In the genomic region with DNA sequence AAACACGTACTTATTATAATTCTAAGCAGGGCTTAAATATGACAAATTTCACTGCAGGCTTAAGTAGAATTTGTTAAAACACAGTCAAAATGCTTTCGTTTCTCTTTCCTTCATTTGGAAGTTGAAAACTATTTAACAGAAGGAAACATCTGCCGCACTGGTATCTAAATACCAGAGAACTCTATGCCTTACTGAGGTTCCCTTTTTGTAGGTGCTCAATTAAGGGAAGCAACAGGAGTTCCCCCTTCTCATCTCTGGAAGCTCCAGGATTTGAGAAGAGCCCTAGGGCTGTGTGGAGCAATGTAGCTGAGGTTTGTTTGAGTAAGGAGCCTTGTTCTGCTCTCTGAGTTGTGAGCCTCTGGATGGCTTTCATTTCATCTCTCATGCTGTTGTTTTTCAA, we compare ENCODE assay signal across 20 mouse cellular contexts.
"Had no signal": no experiment of that assay in that cellular context is flagged by ENCODE, and none has a peak within 500 bp of the region (broad histone marks: within the 10 kb centered on the region; RNA-seq: fewer than 3 reads in every experiment).

No protein-coding gene starts in this region.

- H3K36me3 ChIP-seq: kidney, embryonic 15.5 days; limb, embryonic 10.5 days; limb, embryonic 13.5 days; liver, embryonic 12.5 days; liver, embryonic 15.5 days; lung, embryonic 15.5 days had no signal

- DNase-seq: kidney, postnatal 10 days; liver; lung, adult 18-20 months; lung, postnatal 10 days; lung, postnatal 4 days; midbrain, embryonic 14.5 days; right cerebral cortex, adult 18-20 months; right cerebral cortex, postnatal 14 days; right cerebral cortex, postnatal 4 days; thymus, adult 2 months; thymus, postnatal 14 days; thymus, postnatal 4 days had no signal

- H3K4me3 ChIP-seq: kidney, embryonic 15.5 days; limb, embryonic 10.5 days; limb, embryonic 13.5 days; liver, embryonic 12.5 days; liver, embryonic 15.5 days; lung, embryonic 15.5 days had no signal

- H3K27me3 ChIP-seq: kidney, embryonic 15.5 days; limb, embryonic 13.5 days; liver, embryonic 12.5 days; liver, embryonic 15.5 days; lung, embryonic 15.5 days had no signal

- H3K4me2 ChIP-seq: kidney, embryonic 15.5 days; limb, embryonic 13.5 days; liver, embryonic 12.5 days; liver, embryonic 15.5 days; lung, embryonic 15.5 days; midbrain, embryonic 11.5 days had no signal

- H3K4me1 ChIP-seq: kidney, embryonic 15.5 days; liver, embryonic 12.5 days; liver, embryonic 15.5 days; lung, embryonic 15.5 days had no signal

- H3K27ac ChIP-seq: kidney, embryonic 15.5 days; limb, embryonic 10.5 days; limb, embryonic 13.5 days; liver, embryonic 12.5 days; liver, embryonic 15.5 days; lung, embryonic 15.5 days; stomach, postnatal 0 days had no signal

- H3K9me3 ChIP-seq: kidney, embryonic 15.5 days; limb, embryonic 10.5 days; limb, embryonic 13.5 days; liver, embryonic 12.5 days; liver, embryonic 15.5 days; lung, embryonic 15.5 days had no signal

- ATAC-seq: liver, embryonic 12.5 days had no signal

- H3K9ac ChIP-seq: kidney, embryonic 15.5 days; limb, embryonic 13.5 days; liver, embryonic 12.5 days; liver, embryonic 15.5 days; lung, embryonic 15.5 days had no signal
